Mouse (Mus musculus) CH12.LX (cell line): ENCODE measurements at regions not wholly inside any gene's neighbourhood (a gene's known extent, or its start where the extent isn't known, plus 50 kb on each side); places are given as distances from the start of the nearest gene placed in this dataset.
A peak's percentile ranks its signal among the peaks of the same experiment; 100 is the strongest.

ENCODE experiments used
- CTCF ChIP-seq, 2 experiments: IDR thresholded peaks in 1 of 2; conservative IDR thresholded peaks in 1 of 2; 2 replicates each; pipeline ENCODE4 v1.5.1; 2011 to 2012; ENCODE audit warnings: low read depth in 2 of 2, low read length in 2 of 2, improper control_type of control experiment in 1 of 2, inconsistent platforms in 1 of 2, mild to moderate bottlenecking in 1 of 2, moderate library complexity in 1 of 2
- ETS1 ChIP-seq: conservative IDR thresholded peaks from 2 replicates; pipeline ENCODE4 v1.6.1; 2012; ENCODE audit warnings: low read depth, mild to moderate bottlenecking, inconsistent platforms, low read length, improper control_type of control experiment, moderate library complexity
- MAFK ChIP-seq: IDR thresholded peaks from 2 replicates; pipeline ENCODE4 v1.6.1; 2011; ENCODE audit warnings: low read length, improper control_type of control experiment; ENCODE audit not compliant: insufficient replicate concordance
- MAX ChIP-seq: IDR thresholded peaks from 2 replicates; pipeline ENCODE4 v1.6.1; 2011; ENCODE audit warnings: low read length, improper control_type of control experiment
- NELFE ChIP-seq: IDR thresholded peaks from 2 replicates; pipeline ENCODE4 v1.6.1; 2011; ENCODE audit warnings: low read depth, low read length, improper control_type of control experiment
- POLR2A ChIP-seq: IDR thresholded peaks from 2 replicates; pipeline ENCODE4 v1.6.1; 2011; ENCODE audit warnings: low read depth, mild to moderate bottlenecking, improper control_type of control experiment, low read length
- UBTF ChIP-seq: IDR thresholded peaks from 2 replicates; pipeline ENCODE4 v1.6.1; 2012; ENCODE audit warnings: low read depth, mild to moderate bottlenecking, inconsistent platforms, low read length, improper control_type of control experiment, moderate library complexity

DNA sequence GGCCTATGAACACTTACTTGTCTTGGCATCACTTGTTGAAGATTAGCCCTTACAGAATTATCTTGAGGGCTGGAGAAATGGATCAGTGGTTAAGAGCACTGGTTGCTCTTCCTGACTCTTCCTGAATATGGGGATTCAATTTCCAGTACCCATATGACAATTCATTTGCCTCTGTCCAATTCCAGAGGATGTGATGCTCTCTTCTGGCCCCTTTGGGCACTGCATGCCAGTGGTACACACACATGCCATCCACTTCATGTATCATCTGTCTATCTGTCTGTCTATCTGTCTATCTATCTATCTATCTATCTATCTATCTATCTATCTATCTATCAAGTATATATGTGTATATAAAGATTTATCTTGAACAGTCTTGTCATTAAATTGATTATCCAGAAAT, 75.7 kb upstream of the Olfr291 start:
- TF ChIP-seq MAX: no peak
- peak in 1 of 2 experiments; percentile 65; a peak in 2 of 4 replicates for TF ChIP-seq CTCF (conservative IDR thresholded peaks at IDR 0.05 in 1 of 2, IDR thresholded peaks at IDR 0.05 in 1 of 2; ENCODE audit: low read depth in 2 of 2, low read length in 2 of 2)
- TF ChIP-seq MAFK: no peak
- no peak for TF ChIP-seq POLR2A
- no peak for TF ChIP-seq UBTF
- TF ChIP-seq ETS1: no peak
- no peak for TF ChIP-seq NELFE
